Mouse (Mus musculus): ENCODE measurements around the gene Tmem102. TPM values are rescaled to one million over a fixed set of nuclear protein-coding genes. Genes with fewer than 3 reads are reported as not detected.

The Tmem102 gene
- polyA plus RNA-seq, 1 experiment from 2014 or later: 1.3 TPM

GRCm38 (mm10) chr11:69837604-69837951 lies 32.2 kb upstream of the Tmem102 start, which contains the start of gene Nlgn2:
TSS of gene Nlgn2 (minus strand) at chr11:69837784.
- ATAC-seq (ENCODE audit: low FRiP score): peak; percentile 66; the same call in 1 of the 2 replicates
- Histone ChIP-seq H3K4me2 (peak within 1 kb of the TSS; percentile 80), H3K27me3 (peaks cover 7% of the 10 kb centered on the region), H3K4me1 (peaks cover 46% of the 10 kb centered on the region), H3K36me3 (replicated peaks) (peaks cover 13% of the 10 kb centered on the region), H3K9ac (peak within 1 kb of the TSS; percentile 94), H3K9me3 (no peaks in the 10 kb centered on the region), H3K4me3 (replicated peaks) (peak within 1 kb of the TSS; percentile 87), H3K27ac (peak within 1 kb of the TSS; percentile 96)
- WGBS: under 1% methylated on average over 30 of the region's 32 CpGs

- WGBS: 1% methylated on average over 42 of the region's 52 CpGs
- Histone ChIP-seq H3K4me3 (replicated peaks) (peak overlapping the region; percentile 87), H3K27me3 (peaks cover 7% of the 10 kb centered on the region), H3K9ac (peak overlapping the region; percentile 94), H3K36me3 (replicated peaks) (peaks cover 19% of the 10 kb centered on the region), H3K27ac (peak overlapping the region; percentile 96), H3K4me2 (peak overlapping the region; percentile 80), H3K4me1 (peaks cover 46% of the 10 kb centered on the region), H3K9me3 (no peaks in the 10 kb centered on the region)
- ATAC-seq (ENCODE audit: low FRiP score): peak; percentile 8
These were observed 31.5 kb upstream of the Tmem102 start for GRCm38 (mm10) chr11:69836703-69837576.

- Histone ChIP-seq H3K27me3 (peaks cover 7% of the 10 kb centered on the region), H3K27ac (peak overlapping the region; percentile 96)
- WGBS: 5% methylated on average over 4 of the region's 4 CpGs
These were observed 30.5 kb upstream of the Tmem102 start for GRCm38 (mm10) chr11:69835966-69836335.

GRCm38 (mm10) chr11:69835326-69835965 lies 30.0 kb upstream of the Tmem102 start:
- H3K27me3 ChIP-seq: peaks cover 7% of the 10 kb centered on the region
- no peak for ATAC-seq (ENCODE audit: low FRiP score)
- peaks cover 46% of the 10 kb centered on the region for H3K4me1 ChIP-seq

More at GRCm38 (mm10) chr11:69835966-69836335, 30.5 kb upstream of the Tmem102 start:
- peak overlapping the region; percentile 80 for H3K4me2 ChIP-seq
- H3K9ac ChIP-seq: peak overlapping the region; percentile 94
- H3K4me3 ChIP-seq (replicated peaks): peak overlapping the region; percentile 87
- no peaks in the 10 kb centered on the region for H3K9me3 ChIP-seq
- no peak for ATAC-seq (ENCODE audit: low FRiP score)
- peaks cover 46% of the 10 kb centered on the region for H3K4me1 ChIP-seq
- H3K36me3 ChIP-seq (replicated peaks): peaks cover 27% of the 10 kb centered on the region

GRCm38 (mm10) chr11:69834001-69834549 lies 28.7 kb upstream of the Tmem102 start:
- Histone ChIP-seq H3K27ac (peak overlapping the region; percentile 96), H3K4me2 (peak overlapping the region; percentile 80), H3K9ac (peak overlapping the region; percentile 94), H3K27me3 (peaks cover 7% of the 10 kb centered on the region), H3K9me3 (no peaks in the 10 kb centered on the region), H3K4me1 (peaks cover 48% of the 10 kb centered on the region), H3K36me3 (replicated peaks) (peaks cover 32% of the 10 kb centered on the region), H3K4me3 (replicated peaks) (peak overlapping the region; percentile 87)
- WGBS: 7% methylated on average over 40 of the region's 48 CpGs
- ATAC-seq (ENCODE audit: low FRiP score): no peak

More at GRCm38 (mm10) chr11:69835326-69835965, 30.0 kb upstream of the Tmem102 start:
- H3K9ac ChIP-seq: peak overlapping the region; percentile 94
- no peaks in the 10 kb centered on the region for H3K9me3 ChIP-seq
- WGBS: 1% methylated on average over 9 of the region's 9 CpGs
- peak overlapping the region; percentile 80 for H3K4me2 ChIP-seq
- peaks cover 27% of the 10 kb centered on the region for H3K36me3 ChIP-seq (replicated peaks)
- H3K27ac ChIP-seq: peak overlapping the region; percentile 96
- peak overlapping the region; percentile 87 for H3K4me3 ChIP-seq (replicated peaks)

GRCm38 (mm10) chr11:69833554-69833953 lies 28.1 kb upstream of the Tmem102 start:
- H3K27me3 ChIP-seq: peaks cover 7% of the 10 kb centered on the region
- peak overlapping the region; percentile 80 for H3K4me2 ChIP-seq
- WGBS: 59% methylated on average over 8 of the region's 8 CpGs
- H3K27ac ChIP-seq: 0 out of 2 replicates have a peak overlapping the region, but pooled peaks have one; percentile 96
- peak overlapping the region; percentile 94 for H3K9ac ChIP-seq
- H3K36me3 ChIP-seq (replicated peaks): peaks cover 37% of the 10 kb centered on the region
- H3K4me1 ChIP-seq: peaks cover 47% of the 10 kb centered on the region
- H3K9me3 ChIP-seq: no peaks in the 10 kb centered on the region
- no peak for ATAC-seq (ENCODE audit: low FRiP score)
- peak overlapping the region; percentile 87 for H3K4me3 ChIP-seq (replicated peaks)

GRCm38 (mm10) chr11:69828832-69829231 lies 23.4 kb upstream of the Tmem102 start:
- no peak overlapping the region for H3K4me2 ChIP-seq
- no peak overlapping the region for H3K9ac ChIP-seq
- peaks cover 13% of the 10 kb centered on the region for H3K4me1 ChIP-seq
- no peak overlapping the region for H3K4me3 ChIP-seq (replicated peaks)
- H3K36me3 ChIP-seq (replicated peaks): peaks cover 82% of the 10 kb centered on the region
- 60% methylated on average over 5 of the region's 5 CpGs for WGBS
- no peak overlapping the region for H3K27ac ChIP-seq
- H3K27me3 ChIP-seq: peaks cover 3% of the 10 kb centered on the region
- no peak for ATAC-seq (ENCODE audit: low FRiP score)
- no peaks in the 10 kb centered on the region for H3K9me3 ChIP-seq

GRCm38 (mm10) chr11:69823456-69823855 lies 18.0 kb upstream of the Tmem102 start:
- H3K4me3 ChIP-seq (replicated peaks): no peak overlapping the region
- H3K4me1 ChIP-seq: no peaks in the 10 kb centered on the region; the same call in 1 of the 2 replicates
- H3K4me2 ChIP-seq: no peak overlapping the region
- WGBS: 87% methylated on average over 2 of the region's 2 CpGs
- ATAC-seq (ENCODE audit: low FRiP score): no peak
- no peaks in the 10 kb centered on the region for H3K27me3 ChIP-seq
- H3K9me3 ChIP-seq: no peaks in the 10 kb centered on the region
- H3K27ac ChIP-seq: no peak overlapping the region
- H3K9ac ChIP-seq: no peak overlapping the region
- peaks cover 45% of the 10 kb centered on the region for H3K36me3 ChIP-seq (replicated peaks)

- Histone ChIP-seq H3K4me3 (replicated peaks) (no peak within 1 kb of the TSS), H3K4me2 (no peak within 1 kb of the TSS), H3K27me3 (no peaks in the 10 kb centered on the region), H3K4me1 (no peaks in the 10 kb centered on the region), H3K27ac (no peak within 1 kb of the TSS), H3K9me3 (0 out of 2 replicates have a peak, but pooled peaks cover 3% of the 10 kb centered on the region), H3K36me3 (replicated peaks) (peaks cover 31% of the 10 kb centered on the region), H3K9ac (no peak within 1 kb of the TSS)
- WGBS: 88% methylated on average over 3 of the region's 3 CpGs
- no peak for ATAC-seq (ENCODE audit: low FRiP score)
These were observed 16.7 kb upstream of the Tmem102 start, which contains the start of gene Spem1 for GRCm38 (mm10) chr11:69822080-69822479. TSS of gene Spem1 (minus strand) at chr11:69822180.

GRCm38 (mm10) chr11:69818871-69819270 lies 13.4 kb upstream of the Tmem102 start:
- Histone ChIP-seq H3K9ac (no peak overlapping the region), H3K27me3 (no peaks in the 10 kb centered on the region), H3K9me3 (0 out of 2 replicates have a peak, but pooled peaks cover 5% of the 10 kb centered on the region), H3K4me3 (replicated peaks) (no peak overlapping the region), H3K4me2 (no peak overlapping the region), H3K36me3 (replicated peaks) (no peaks in the 10 kb centered on the region; the same call in 1 of the 2 replicates), H3K27ac (no peak overlapping the region), H3K4me1 (no peaks in the 10 kb centered on the region)
- ATAC-seq (ENCODE audit: low FRiP score): no peak
- WGBS: 93% methylated on average over 8 of the region's 8 CpGs

GRCm38 (mm10) chr11:69818365-69818764 lies 12.9 kb upstream of the Tmem102 start, which contains the start of gene Spem2:
TSS of gene Spem2 (minus strand) at chr11:69818465.
- Histone ChIP-seq H3K4me2 (no peak within 1 kb of the TSS), H3K4me3 (replicated peaks) (no peak within 1 kb of the TSS), H3K27ac (no peak within 1 kb of the TSS), H3K9ac (no peak within 1 kb of the TSS), H3K4me1 (no peaks in the 10 kb centered on the region), H3K9me3 (0 out of 2 replicates have a peak, but pooled peaks cover 5% of the 10 kb centered on the region), H3K36me3 (replicated peaks) (no peaks in the 10 kb centered on the region), H3K27me3 (no peaks in the 10 kb centered on the region)
- no peak for ATAC-seq (ENCODE audit: low FRiP score)
- WGBS: 87% methylated on average over 2 of the region's 2 CpGs

GRCm38 (mm10) chr11:69816520-69816919 lies 11.1 kb upstream of the Tmem102 start:
- 90% methylated on average over 12 of the region's 12 CpGs for WGBS
- Histone ChIP-seq H3K4me3 (replicated peaks) (no peak overlapping the region), H3K27ac (no peak overlapping the region), H3K27me3 (no peaks in the 10 kb centered on the region), H3K36me3 (replicated peaks) (no peaks in the 10 kb centered on the region), H3K9ac (no peak overlapping the region), H3K9me3 (0 out of 2 replicates have a peak, but pooled peaks cover 5% of the 10 kb centered on the region), H3K4me2 (no peak overlapping the region), H3K4me1 (no peaks in the 10 kb centered on the region)
- no peak for ATAC-seq (ENCODE audit: low FRiP score)
